27 mouse cellular contexts compared by ENCODE assay signal in genomic region chr8:26885365-26885764, GRCm38 (mm10).
A peak's percentile ranks its signal among the peaks of the same experiment; 100 is the strongest.
DNase-seq lines count a peak whose midpoint lies in the region; ATAC-seq and TF ChIP-seq lines count a peak whose summit lies in the region.
"Had no signal": no experiment of that assay in that cellular context is flagged by ENCODE, and none has a peak within 500 bp of the region (broad histone marks: within the 10 kb centered on the region; RNA-seq: fewer than 3 reads in every experiment).

No protein-coding gene starts in this region.

- no peak overlapping the region for H3K4me3 ChIP-seq in heart, embryonic 10.5 days
- no peak overlapping the region for H3K4me3 ChIP-seq in liver, postnatal 0 days (ENCODE audit: low read depth, low read length)
- no peak overlapping the region for H3K4me3 ChIP-seq in liver, embryonic 12.5 days
- H3K4me3 ChIP-seq: embryonic facial prominence, embryonic 10.5 days; embryonic facial prominence, embryonic 13.5 days; erythroblast, embryonic 14.5 days; forebrain, embryonic 12.5 days; forebrain, embryonic 15.5 days had no signal

- peak overlapping the region; percentile 44; the same call in 1 of the 2 replicates for H3K27ac ChIP-seq in heart, embryonic 10.5 days
- H3K27ac ChIP-seq in liver, postnatal 0 days (ENCODE audit: low read depth), result no peak overlapping the region
- no peak overlapping the region for H3K27ac ChIP-seq in liver, embryonic 12.5 days
- H3K27ac ChIP-seq: embryonic facial prominence, embryonic 10.5 days; embryonic facial prominence, embryonic 13.5 days; forebrain, embryonic 12.5 days; forebrain, embryonic 15.5 days; hindbrain, embryonic 14.5 days; hindbrain, postnatal 0 days had no signal

- H3K27me3 ChIP-seq in heart, embryonic 10.5 days (ENCODE audit: insufficient read depth, poor library complexity, severe bottlenecking), result no peaks in the 10 kb centered on the region; the same call in 1 of the 2 replicates
- H3K27me3 ChIP-seq in liver, postnatal 0 days (ENCODE audit: insufficient read depth, low read length), result no peaks in the 10 kb centered on the region
- H3K27me3 ChIP-seq in liver, embryonic 12.5 days (replicated peaks), result no peaks in the 10 kb centered on the region
- H3K27me3 ChIP-seq: CH12.LX; forebrain, embryonic 12.5 days; forebrain, embryonic 15.5 days; Patski had no signal

- H3K4me2 ChIP-seq in liver, postnatal 0 days (ENCODE audit: low read depth, low read length), result no peak overlapping the region
- H3K4me2 ChIP-seq in liver, embryonic 12.5 days, result no peak overlapping the region
- H3K4me2 ChIP-seq: embryonic facial prominence, embryonic 13.5 days; forebrain, embryonic 12.5 days; forebrain, embryonic 15.5 days; hindbrain, embryonic 14.5 days had no signal

- no peak for TF ChIP-seq EP300 in liver, postnatal 0 days (IDR thresholded peaks at IDR 0.05; ENCODE audit: low read depth)

- peaks cover 74% of the 10 kb centered on the region for H3K4me1 ChIP-seq in heart, embryonic 10.5 days
- peaks cover 3% of the 10 kb centered on the region for H3K4me1 ChIP-seq in liver, postnatal 0 days (ENCODE audit: insufficient read depth)
- no peaks in the 10 kb centered on the region for H3K4me1 ChIP-seq in liver, embryonic 12.5 days
- H3K4me1 ChIP-seq: forebrain, embryonic 12.5 days; forebrain, embryonic 15.5 days had no signal

- TF ChIP-seq CTCF in liver, postnatal 0 days (IDR thresholded peaks at IDR 0.05; ENCODE audit: low read depth), result no peak

- H3K9ac ChIP-seq in liver, postnatal 0 days (replicated peaks), result no peak overlapping the region
- no peak overlapping the region for H3K9ac ChIP-seq in liver, embryonic 12.5 days
- H3K9ac ChIP-seq: embryonic facial prominence, embryonic 13.5 days; forebrain, embryonic 12.5 days; forebrain, embryonic 15.5 days; hindbrain, embryonic 14.5 days had no signal

- WGBS in heart, embryonic 10.5 days, result 63% methylated on average over 5 of the region's 5 CpGs
- 38% methylated on average over 5 of the region's 5 CpGs for WGBS in liver, postnatal 0 days (ENCODE audit: insufficient replicate concordance)
- 25% methylated on average over 5 of the region's 5 CpGs for WGBS in liver, embryonic 12.5 days (ENCODE audit: insufficient replicate concordance)

- DNase-seq in heart, embryonic 10.5 days (ENCODE audit: low spot score), result no peak
- no peak for DNase-seq in heart, postnatal 4 days
- DNase-seq in liver, postnatal 0 days, result no peak
- DNase-seq in thymus, postnatal 10 days (ENCODE audit: low spot score in 2 of 2), result no peak
- DNase-seq in cerebellum, adult 18-20 months, result no peak
- DNase-seq: adrenal gland, adult 2 months; adrenal gland, postnatal 14 days; B cell, adult 2 months; cerebellum, adult 2 months; cerebellum, adult 9-11 months; cerebellum, postnatal 25 days; embryo, embryonic 11 days; gastrocnemius, postnatal 36 days had no signal

- H3K9me3 ChIP-seq in heart, embryonic 10.5 days, result no peaks in the 10 kb centered on the region
- no peaks in the 10 kb centered on the region for H3K9me3 ChIP-seq in liver, postnatal 0 days (ENCODE audit: low read length)
- H3K9me3 ChIP-seq in liver, embryonic 12.5 days (replicated peaks), result no peaks in the 10 kb centered on the region
- H3K9me3 ChIP-seq: embryonic facial prominence, embryonic 10.5 days; embryonic facial prominence, embryonic 13.5 days; forebrain, embryonic 12.5 days; forebrain, embryonic 15.5 days; G1E had no signal

- H3K36me3 ChIP-seq in heart, embryonic 10.5 days, result no peaks in the 10 kb centered on the region
- H3K36me3 ChIP-seq in liver, postnatal 0 days (replicated peaks; ENCODE audit: insufficient read depth, low read length), result no peaks in the 10 kb centered on the region
- no peaks in the 10 kb centered on the region for H3K36me3 ChIP-seq in liver, embryonic 12.5 days
- H3K36me3 ChIP-seq: embryonic facial prominence, embryonic 10.5 days; embryonic facial prominence, embryonic 13.5 days; forebrain, embryonic 12.5 days; forebrain, embryonic 15.5 days; G1E had no signal

- 0 out of 2 replicates have a peak, but pooled peaks have one; percentile 33 for ATAC-seq in liver, postnatal 0 days
- ATAC-seq in liver, embryonic 12.5 days, result no peak
- ATAC-seq in hematopoietic stem cell, adult 5-6 weeks (replicated peaks in 1 of 2; ENCODE audit: insufficient read depth in 1 of 2, low FRiP score in 2 of 2, low TSS enrichment in 1 of 2, low read depth in 1 of 2, poor library complexity in 2 of 2, severe bottlenecking in 2 of 2), result peak; percentile 19 to 45; a peak in 2 of 4 replicates
- peak; percentile 69 for ATAC-seq in megakaryocyte progenitor cell, adult 5-6 weeks (replicated peaks; ENCODE audit: poor library complexity)
- ATAC-seq: forebrain, embryonic 15.5 days; hindbrain, postnatal 0 days; intestine, postnatal 0 days; Patski had no signal
